Mouse (Mus musculus): ENCODE results near the gene Dppa1.
A peak's percentile ranks its signal among the peaks of the same experiment; 100 is the strongest.
"Not testable (repeated sequence)": the region's sequence is repeated elsewhere in the genome, so short reads cannot be mapped to it uniquely, and the experiment has no call there.

Dppa1 gene

DNA sequence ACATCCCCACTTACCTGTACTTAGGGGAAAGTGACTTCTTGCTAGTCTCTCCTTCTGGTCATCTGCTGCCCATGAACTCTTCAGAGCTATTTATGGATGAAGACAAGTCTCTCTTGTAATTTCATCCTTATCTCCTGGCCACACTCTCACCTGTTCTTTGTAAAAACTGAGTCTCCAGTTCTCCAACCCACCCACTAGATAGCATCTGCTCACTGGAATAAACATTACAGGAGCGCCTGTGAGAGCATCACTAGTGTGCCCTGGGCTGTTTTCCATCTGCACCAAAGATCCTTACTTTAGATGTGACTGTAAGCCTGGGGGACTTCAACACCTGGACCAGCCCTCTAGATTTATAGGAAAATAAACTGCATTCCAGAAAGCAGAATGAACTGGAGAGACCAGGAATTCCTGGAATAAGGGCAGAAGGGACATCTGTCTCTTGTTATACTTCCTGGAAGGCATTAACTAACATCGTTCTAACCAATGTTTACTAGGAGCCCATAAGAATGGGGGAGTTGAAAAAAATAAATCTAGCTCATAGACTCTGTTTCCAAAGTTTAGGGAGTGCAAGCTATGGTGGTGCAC is at the start of gene Dppa1:
TSS of gene Dppa1 (minus strand) at position 51 of the 585 bp plus-strand sequence.
- DNase-seq (ENCODE audit: low spot score): no peak

DNA sequence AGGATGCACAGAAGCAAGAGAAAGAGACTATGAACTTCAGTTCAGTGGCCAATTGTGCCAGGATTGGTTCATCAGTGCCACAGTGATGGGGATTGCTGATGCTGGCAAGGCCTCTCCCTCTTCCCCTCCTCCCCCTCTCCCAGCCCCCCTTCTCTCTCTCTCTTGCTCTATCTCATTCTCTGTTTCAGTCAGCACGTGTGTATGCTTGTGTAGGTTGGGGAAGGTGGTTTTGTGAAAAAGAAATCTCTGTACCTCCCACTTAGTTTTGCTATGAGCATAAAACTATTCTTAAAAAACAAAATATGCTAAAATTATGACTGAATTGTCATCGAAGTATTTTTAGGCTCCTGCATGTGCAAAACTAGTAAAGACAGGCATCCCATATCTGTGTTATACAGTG is 38.9 kb upstream of the Dppa1 start:
- no peak for DNase-seq (ENCODE audit: low spot score)

DNA sequence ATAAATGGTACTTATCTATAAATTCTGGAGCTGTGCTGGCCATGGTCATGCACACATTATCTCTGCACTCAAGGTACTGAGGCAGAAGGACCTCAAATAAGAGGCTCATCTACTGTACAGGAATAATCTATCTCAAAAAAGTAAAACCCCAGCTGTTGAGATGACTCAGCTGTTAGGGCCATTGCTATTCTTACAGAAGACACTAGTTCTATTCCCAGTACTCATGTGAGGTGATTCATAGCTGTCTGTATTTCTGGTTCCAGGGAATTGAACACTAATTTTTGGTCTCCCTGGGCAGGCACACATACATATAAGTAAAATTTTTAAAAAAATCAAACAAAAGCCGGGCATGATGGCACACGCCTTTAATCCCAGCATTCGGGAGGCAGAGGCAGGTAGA is 38.0 kb upstream of the Dppa1 start:
- no peak for DNase-seq (ENCODE audit: low spot score)

DNA sequence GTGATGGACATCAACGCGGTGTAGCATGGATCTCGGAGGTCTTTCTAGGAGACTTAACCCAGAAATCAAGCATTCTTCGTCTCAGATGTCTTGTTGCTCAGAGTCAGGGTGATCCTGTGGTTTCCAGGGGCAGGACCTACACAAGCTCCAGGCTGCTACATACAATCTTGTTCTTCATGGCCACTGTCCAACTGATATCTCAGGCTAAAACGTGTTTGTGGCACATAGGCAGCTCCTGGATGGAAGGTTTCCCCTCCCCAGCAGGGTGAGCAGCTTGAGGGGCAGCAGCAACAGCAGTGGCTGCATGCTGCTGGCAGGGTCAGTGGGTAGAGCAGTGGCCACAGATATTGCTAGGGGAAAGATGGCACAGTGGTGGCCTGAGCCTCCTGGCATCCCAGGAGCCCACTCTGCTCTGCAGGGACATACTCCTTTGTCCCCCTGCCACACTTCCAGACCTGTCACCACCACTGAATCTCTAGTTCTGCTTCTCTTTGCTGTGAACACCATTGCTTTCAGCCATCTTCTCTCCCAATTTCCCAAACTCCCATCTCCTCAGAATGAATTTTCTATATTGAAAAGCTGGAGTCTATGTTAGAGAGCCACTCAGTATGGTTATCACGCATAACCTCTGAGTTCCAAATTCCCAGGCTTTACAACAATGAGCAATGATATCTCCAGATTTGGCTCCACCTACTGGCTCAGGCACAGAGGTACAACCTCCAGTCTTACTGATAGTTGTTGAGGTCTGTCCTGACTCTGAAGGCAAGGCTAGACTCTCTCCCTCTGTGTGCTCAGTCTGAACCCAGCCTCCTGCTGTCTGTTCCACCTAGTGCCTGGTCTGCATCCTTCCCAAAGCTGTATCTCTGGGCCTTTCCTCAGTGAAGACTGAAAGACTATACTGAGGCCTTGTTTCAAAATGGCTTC is 36.8 kb upstream of the Dppa1 start:
- DNase-seq (ENCODE audit: low spot score): peak; percentile 20

DNA sequence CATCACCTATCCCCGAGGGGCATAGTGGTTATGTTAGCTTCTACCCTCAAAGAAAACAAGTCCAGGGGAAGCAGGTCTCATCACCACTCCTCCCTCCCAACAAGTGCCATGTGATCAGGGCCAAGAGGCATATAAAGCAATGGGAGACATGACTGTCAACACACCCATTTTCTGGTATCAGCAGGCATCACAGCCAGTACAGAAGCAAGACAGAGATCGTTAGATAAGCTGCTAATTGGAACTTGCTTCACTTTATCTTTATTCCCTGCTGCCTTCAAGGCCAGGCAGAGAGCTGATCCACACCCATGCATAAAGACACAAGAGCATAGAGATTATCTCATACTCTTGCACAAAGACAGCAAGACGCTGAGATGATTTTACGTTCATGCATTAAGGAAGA is 34.2 kb upstream of the Dppa1 start:
- DNase-seq (ENCODE audit: low spot score): no peak

DNA sequence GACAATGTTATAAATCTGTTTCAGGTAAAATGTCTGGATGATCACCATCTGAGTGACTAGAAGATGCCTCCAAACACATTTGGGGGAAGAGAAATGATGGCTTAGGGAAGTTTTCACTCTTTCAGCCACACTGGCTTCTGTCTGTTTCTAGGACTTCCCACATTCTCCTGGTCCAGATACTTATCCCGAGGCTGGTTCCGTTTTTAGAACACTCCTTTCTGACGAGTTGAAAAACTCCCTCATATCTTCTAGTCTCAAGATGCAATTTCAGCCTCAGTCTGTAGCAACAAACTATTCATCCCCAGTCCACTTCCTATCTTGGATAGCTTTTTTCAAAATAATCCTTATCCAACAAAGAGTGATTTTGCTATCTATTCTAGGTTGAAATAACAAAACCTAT is 23.4 kb upstream of the Dppa1 start:
- no peak for DNase-seq (ENCODE audit: low spot score)

DNA sequence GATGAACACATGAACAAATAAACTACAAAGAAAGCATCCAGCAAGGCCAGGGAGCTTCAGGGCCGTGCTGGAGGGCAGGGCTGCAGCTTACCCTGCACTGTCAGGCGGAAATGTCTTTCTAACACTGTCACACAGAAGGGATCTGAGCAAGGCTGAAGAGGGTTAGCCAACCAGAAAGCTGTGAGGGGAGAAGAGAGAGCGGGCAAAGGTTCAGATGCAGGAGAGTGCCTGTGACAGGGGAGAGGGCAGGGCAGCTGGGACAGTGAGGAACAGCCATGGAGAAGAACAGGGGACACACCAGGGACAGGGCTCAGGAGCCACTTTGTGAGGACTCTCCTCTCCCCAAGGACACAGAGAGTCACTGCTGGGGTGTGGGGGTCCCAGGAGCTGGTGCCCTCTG is 20.6 kb upstream of the Dppa1 start:
- not testable (repeated sequence) for DNase-seq (ENCODE audit: low spot score)

DNA sequence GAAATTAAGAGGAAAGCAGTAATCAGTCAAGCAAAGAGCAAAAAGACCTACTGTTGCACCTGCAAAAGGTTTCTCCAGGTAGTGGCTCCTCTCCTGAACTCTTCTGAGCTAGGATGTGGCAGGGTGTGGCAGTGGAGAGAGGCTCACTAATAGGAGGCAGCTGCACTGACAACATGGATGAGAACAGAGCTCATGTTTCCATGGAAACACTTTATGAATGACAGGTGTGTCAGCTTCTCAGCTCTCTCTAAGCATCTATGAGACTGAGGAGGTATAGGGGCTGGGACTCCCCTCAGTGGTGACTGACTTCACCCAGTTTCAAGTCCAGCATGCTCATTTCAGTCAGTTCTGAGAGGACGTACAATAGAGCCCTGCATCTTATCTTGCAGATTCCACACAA is 15.8 kb upstream of the Dppa1 start:
- no peak for DNase-seq (ENCODE audit: low spot score)

DNA sequence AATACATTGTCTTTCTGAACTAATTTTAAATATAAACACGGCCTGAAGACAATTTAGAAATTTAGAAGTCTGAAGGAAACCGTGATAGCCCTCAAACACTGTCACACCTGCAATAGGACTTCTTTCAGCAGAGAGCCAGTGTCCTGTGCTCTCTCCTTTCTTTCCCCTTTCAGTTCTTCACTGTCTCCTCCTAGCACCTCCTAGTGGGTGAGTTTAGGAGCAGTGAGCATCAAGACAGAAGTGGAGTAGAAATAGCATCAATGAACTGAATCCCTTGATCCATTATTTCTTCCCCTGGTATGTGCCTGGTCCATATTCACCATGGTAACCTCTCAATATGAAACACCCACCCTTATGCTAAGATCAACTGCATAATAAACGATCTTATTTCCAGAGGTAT is 7.5 kb upstream of the Dppa1 start:
- DNase-seq (ENCODE audit: low spot score): no peak

DNA sequence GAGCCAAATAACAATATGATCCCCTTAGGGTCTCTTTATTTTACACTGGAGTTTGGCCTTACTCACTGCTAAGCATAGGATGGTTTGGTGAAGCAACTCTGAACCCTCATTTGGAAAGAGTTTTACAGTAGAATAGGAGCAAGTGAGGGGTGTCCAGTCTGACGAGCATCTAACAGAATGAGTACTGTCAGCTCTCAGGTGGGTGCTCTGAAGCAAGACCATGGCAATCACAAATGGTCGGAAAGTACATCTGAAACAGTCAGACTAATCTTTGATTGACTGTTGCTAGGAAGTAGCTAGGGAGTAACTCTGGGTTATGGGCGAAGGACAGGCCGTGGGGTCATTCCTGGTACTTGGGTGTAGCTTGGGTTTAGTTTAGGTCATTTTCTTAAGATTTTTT is 6.5 kb upstream of the Dppa1 start:
- DNase-seq (ENCODE audit: low spot score): not testable (repeated sequence)

DNA sequence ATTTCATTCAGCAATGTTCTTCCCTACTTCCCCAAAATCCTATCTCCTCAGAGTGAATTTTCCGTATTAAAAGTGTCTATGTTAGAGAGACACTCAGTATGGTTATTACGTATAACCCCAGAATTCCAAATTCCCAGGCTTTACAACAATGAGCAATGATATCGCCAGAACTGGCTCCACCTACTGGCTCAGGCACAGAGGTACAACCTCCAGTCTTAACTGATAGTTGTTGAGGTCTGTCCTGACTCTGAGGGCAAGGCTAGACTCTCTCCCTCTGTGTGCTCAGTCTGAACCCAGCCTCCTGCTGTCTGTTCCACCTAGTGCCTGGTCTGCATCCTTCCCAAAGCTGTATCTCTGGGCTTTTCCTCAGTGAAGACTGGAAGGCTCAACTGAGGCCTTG is 2.6 kb upstream of the Dppa1 start:
- DNase-seq (ENCODE audit: low spot score): peak; percentile 35

DNA sequence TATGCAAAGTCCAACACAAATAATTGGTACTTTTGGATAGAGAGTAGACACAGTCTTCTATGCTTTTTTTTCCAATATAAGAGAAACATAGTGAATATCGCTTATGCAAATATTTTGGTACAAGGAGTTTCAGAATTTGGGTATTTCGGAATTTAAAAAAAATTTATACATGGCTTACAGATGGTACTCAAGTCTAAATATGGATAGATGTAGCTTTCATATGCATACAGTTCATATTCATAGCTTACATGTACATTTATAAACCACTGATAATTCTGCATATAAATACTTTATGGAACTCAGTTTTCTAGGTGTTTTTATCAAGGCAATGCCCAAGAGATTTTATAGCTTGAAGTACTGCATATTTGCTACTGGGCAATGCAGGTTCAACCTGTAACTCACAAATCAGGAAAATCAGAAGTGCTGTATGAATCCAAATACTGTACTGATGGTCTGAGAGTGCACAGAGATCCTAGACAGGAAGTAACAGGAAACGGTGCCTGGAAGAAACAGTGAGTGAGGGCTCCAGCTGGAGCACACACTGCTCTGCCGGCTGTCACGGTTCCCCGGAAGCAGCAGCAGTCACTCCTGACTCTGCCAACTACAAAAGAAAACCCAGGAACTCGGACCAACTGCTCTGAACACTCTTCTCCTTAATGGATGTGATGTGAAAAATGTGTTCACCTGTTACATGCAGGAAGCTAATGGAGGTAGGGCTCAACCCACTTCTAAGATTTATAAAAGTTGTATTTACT is 8.5 kb downstream of the Dppa1 start:
- peak; percentile 15 for DNase-seq (ENCODE audit: low spot score)

DNA sequence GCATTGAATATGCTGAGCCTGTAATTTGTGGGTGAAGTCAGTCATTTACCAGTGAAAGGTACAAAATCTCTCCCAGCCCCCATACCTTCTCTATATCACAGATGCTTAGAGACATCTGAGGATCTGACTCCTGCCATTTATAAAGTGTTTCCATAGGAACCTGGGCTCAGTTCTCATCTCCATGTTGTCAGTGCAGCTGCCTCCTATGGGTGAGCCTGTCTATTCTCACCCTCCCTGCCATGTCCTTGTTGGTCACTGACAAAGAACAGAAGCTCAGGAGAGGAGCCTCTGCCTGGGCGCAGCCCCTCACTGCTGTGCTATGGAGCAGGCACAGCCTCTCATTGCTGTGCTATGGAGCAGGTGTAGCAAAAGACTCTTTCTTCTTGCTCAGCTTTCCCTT is 9.1 kb downstream of the Dppa1 start:
- peak; percentile 12 for DNase-seq (ENCODE audit: low spot score)

DNA sequence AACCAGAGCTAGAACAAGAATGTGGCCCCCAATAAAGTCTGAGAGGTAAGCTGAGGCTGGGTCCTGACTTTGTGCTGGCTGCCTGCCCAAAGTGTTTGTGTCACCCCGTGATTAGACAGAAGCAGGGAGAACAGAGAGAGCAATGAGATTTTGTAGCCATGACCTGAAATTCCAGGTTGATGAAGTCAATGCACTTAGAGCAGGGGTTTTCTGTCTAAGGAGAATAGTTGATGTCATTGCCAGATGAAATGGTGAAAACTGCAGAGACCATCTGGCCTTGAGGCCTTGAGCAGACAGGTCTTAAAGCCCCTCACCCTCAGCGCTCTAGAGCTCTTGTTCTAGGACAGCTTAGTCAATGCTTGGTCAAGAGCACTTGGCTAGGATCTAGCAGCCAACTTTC is 36.6 kb downstream of the Dppa1 start:
- no peak for DNase-seq (ENCODE audit: low spot score)

DNA sequence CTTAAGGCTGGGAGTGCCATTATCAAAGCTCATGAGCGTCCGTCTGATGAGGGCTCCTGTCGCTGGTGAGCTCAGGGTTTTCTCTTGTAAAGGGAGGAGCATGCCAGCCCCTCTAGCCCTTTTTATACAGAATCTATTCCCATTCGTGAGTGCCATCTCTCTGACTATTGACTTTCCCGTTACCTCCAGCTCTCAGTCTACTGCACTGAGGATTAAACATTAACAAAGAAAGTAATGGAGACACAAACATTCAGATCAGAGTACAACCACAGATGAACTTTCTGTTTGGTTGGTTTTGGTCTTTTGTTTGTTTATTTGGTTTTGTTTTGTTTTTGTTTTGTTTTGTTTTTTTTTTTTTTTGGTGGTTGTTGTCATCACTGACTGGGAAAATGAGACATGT is 46.3 kb downstream of the Dppa1 start:
- DNase-seq (ENCODE audit: low spot score): no peak

DNA sequence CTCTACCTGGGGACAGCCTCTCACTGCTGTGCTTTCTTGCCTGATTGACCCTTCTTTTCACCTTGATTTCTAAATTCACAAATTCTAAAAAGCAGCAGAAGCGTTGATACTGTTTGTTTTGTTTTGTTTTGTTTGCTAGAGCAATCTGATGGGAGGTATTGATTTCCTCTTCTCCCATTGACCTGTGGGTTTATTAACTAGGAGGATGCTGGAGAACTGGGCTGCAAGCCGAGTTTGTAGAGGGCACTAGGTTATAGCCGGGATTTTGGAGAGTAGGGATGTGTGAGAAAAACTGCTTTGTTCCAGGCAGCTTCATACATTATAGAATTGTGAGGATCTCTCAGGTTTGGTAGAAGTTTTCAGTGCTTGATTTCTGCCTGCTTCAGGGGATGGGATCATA is 48.6 kb downstream of the Dppa1 start:
- no peak for DNase-seq (ENCODE audit: low spot score)

DNA sequence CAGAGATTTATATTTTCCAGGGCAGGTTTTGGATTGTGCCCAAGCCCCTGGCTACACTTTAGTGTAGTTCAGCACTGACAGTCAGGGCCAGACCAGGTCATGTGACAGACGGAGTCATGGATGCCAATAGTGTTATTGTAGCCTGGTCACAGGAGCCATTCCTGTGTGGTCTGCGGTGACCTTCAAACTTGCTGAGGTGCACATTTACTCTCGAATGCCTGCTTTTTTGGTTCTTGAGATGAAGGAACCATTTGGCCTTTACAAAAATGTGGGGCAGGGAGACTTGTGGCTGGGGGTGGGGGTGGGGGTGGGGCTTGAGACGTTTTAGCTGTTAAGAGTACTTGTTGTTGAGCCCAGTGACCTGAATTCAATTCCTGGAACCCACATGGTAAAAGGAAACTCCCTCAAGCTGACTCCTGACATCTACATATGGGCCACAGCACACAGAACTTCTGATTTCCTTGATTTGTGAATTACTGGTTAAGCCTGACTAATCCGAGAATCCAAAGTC is 50.2 kb downstream of the Dppa1 start:
- no peak for DNase-seq (ENCODE audit: low spot score)

DNA sequence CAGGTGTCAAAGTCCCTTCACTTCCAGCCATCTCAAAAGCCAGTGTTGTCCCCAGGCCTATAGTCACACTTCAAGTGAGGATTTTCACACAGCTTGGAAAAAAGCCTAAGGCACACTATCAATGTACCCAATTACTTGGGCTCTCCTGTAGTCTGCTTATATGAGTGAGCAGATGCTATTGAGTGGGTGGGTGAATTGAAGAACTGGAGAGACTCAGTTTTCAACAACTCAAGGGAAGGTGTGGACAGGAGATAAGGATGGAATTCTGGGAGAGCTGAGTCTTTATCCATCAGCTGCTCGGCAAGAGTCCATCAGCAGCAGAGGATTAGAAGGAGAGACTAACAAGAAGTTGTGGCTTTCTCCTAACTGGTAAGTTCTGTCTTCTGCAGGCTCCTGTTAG is 57.7 kb downstream of the Dppa1 start, which contains the start of gene BC053393:
TSS of gene BC053393 (plus strand) at position 210 of the 400 bp plus-strand sequence.
- no peak for DNase-seq (ENCODE audit: low spot score)

DNA sequence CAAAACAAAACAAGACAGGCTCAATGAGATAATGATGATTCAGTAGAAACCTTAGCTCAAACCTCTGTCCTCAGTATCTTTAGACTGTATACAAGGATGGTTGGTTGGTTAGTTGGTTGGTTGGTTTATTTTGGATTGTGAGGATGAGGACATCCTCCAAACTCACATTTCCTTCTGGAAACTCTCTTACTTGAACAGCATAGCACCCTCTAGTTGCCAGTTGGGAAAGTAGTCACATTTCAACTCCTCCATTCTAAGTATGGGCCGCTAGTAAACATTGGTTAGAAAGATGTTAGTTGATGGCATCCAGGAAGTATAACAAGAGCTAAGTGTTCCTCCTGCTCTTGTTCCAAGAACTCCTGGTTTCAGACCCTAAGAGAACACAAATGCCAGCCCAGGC is 60.0 kb downstream of the Dppa1 start:
- no peak for DNase-seq (ENCODE audit: low spot score)

DNA sequence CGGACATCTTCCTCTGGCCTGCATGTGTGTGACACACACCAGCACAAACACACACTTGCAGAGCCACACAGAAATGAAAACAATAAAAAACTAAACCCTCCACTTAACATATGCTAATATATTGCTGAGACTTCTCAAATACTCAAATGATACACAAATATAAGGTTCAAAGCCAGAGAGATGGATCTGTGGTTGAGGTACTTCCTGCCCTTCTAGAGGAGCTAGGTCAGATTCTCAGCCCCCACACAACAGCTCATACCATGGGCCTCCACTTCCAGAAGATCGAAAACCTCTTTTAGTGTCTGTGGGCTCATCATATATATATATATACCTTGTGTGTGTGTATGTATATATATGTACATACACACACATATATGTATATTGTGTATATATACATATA is 63.1 kb downstream of the Dppa1 start:
- DNase-seq (ENCODE audit: low spot score): no peak

DNA sequence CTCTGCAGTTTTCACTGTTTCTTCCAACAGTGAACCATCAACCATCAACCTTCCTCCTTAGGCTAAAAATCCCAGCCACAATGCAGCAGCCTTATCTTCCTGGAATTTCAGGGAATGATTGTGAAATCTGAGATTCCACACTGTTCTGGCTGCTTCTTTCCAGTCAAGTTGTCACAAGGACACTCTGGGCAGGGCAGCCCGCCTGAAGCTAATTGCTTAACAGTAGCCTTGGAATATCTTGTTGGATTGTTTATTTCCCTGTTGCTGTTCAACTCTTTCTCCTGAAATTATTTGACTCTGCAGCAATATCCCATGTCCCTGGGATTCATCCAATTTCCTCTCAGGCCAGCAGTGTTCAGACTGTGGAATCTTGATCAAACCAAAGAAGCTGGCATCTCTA is 64.4 kb downstream of the Dppa1 start:
- no peak for DNase-seq (ENCODE audit: low spot score)

DNA sequence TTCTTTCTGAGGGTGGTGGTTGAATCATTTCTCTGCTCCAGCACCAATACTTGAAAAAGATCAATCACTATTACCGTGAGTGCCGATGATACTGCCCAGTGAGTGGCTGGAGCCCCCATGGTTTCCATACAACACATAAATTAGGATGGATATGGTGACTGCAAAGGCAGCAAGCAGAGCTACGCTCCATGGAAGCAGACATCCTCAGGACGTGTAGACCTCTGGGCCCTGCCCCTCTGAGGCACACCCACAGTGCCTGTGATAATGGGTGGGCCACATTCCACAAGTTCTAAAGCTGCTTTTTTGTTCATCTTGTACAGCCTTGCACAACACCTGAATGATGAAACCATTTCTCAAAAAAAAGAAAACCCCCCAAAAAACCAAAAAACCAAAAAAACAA is 68.0 kb downstream of the Dppa1 start:
- no peak for DNase-seq (ENCODE audit: low spot score)

Measured in layer of hippocampus, adult 11-12 months (tissue).